Mouse (Mus musculus) neural tube, embryonic 11.5 days (tissue): ENCODE data around the gene Tmod3. TPM values are rescaled to one million over a fixed set of nuclear protein-coding genes. Genes with fewer than 3 reads are reported as not detected.

Experiments
- ATAC-seq: fragments of 200-750 bp; cut with Nextera tagmentation; 2 replicates; pipeline ENCODE4 v1.8.0; 2017; ENCODE audit warnings: moderate number of reproducible peaks, mild to moderate bottlenecking, moderate TSS enrichment, moderate library complexity; ENCODE audit not compliant: insufficient read depth, low FRiP score, low TSS enrichment
- DNase-seq: peaks from one replicate; pipeline ENCODE4 v3.0.0-alpha.2; 2015; ENCODE audit warnings: low spot score
- H3K27ac ChIP-seq: fragments of 300-500 bp; sonication (generic); 2 replicates; pipeline ENCODE4 v1.5.1; 2014; ENCODE audit warnings: low read depth, mild to moderate bottlenecking, low read length
- H3K27me3 ChIP-seq: fragments of 300-500 bp; sonication (generic); 2 replicates; pipeline ENCODE4 v1.6.1; 2014; ENCODE audit warnings: mild to moderate bottlenecking, low read length, mixed read lengths; ENCODE audit not compliant: control insufficient read depth, insufficient read depth
- H3K36me3 ChIP-seq: fragments of 300-500 bp; sonication (generic); 2 replicates; pipeline ENCODE4 v1.6.1; 2014; ENCODE audit warnings: mild to moderate bottlenecking, low read length, moderate library complexity, mixed read lengths; ENCODE audit not compliant: control insufficient read depth, insufficient read depth
- H3K4me1 ChIP-seq: fragments of 300-500 bp; sonication (generic); 2 replicates; pipeline ENCODE4 v1.6.1; 2014; ENCODE audit warnings: low read length, mixed read lengths; ENCODE audit not compliant: control insufficient read depth, insufficient read depth
- H3K4me2 ChIP-seq: fragments of 300-500 bp; sonication (generic); 2 replicates; pipeline ENCODE4 v1.6.1; 2014; ENCODE audit warnings: low read depth, mild to moderate bottlenecking, moderate library complexity
- H3K4me3 ChIP-seq: fragments of 300-500 bp; sonication (generic); 2 replicates; pipeline ENCODE4 v1.5.1; 2014; ENCODE audit warnings: low read depth, low read length
- H3K9ac ChIP-seq: fragments of 300-500 bp; sonication (generic); 2 replicates; pipeline ENCODE4 v1.6.1; 2014; ENCODE audit warnings: mild to moderate bottlenecking, low read length
- H3K9me3 ChIP-seq: fragments of 300-500 bp; sonication (generic); 2 replicates; pipeline ENCODE4 v1.6.1; 2016; ENCODE audit warnings: low read length; ENCODE audit not compliant: control insufficient read depth
- WGBS: fragments of 180-500 bp; shearing (Covaris S2); extraction: QIAGEN DNeasy Blood & Tissue Kit; methylation state at CpG from one replicate; pipeline ENCODE4 v1.1.7; 2014; 5-methylcytosine and 5-hydroxymethylcytosine counted together
- polyA plus RNA-seq: library from polyadenylated mRNA; unstranded; fragments of >200 nt; fragmentation: Nextera tagmentation; extraction: Ambion mirVana; gene quantifications from 2 replicates; pipeline ENCODE4 v1.2.1, GENCODE M21; 2014

Gene Tmod3
- polyA plus RNA-seq, 1 experiment from 2014 or later = 117 TPM

DNA sequence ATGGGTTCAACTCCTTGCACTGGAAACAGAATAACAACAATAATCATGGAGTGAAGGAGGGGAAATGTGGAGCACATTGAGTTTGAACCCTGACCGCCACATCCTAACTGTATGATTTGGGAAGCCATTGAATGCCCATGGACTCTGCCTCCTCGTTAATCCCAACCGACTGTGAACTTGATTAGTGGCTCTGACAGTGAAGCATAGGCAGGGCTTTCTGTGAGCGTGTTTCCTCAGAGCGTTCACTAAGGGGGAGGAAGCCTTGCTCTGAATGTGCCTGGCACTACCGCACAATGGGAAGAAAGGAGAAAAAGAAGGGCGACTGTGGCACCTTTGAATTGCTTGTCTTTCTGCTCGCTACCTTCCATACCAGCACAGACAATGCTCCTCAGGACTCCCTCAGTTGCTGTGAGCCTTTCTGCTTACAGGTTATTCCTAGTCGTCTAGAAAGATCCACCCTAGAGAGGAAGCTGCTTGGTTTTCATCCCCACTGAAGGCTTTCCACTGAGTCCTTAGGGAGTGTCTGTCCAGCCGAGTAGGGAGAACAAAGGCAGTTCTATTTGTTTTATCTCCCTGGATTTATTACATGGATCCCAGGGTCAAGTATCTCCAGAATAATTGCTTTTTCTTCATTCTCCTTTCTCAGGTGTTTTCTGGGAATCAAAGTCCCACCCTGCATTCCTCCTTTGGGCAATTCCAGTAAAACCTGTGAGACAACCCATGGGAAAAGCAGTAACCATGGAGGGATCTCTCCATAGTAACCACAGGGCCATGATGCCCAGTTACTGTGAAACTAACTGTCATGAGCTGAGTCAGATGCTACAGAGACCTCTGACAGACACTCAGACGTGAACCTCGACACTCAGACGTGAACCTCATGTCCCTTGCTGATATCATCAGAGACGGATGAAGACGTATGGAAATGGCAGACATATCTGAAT is 30.7 kb upstream of the Tmod3 start:
- DNase-seq (no peak), ATAC-seq (no peak)
- no peak overlapping the region for H3K4me2 ChIP-seq
- H3K36me3 ChIP-seq = peaks cover 7% of the 10 kb centered on the region
- no peak overlapping the region for H3K9ac ChIP-seq
- no peaks in the 10 kb centered on the region for H3K4me1 ChIP-seq
- H3K4me3 ChIP-seq = no peak overlapping the region
- no peak overlapping the region for H3K27ac ChIP-seq
- H3K9me3 ChIP-seq = no peaks in the 10 kb centered on the region
- H3K27me3 ChIP-seq = no peaks in the 10 kb centered on the region
- 83% methylated on average over 15 of the region's 15 CpGs for WGBS

DNA sequence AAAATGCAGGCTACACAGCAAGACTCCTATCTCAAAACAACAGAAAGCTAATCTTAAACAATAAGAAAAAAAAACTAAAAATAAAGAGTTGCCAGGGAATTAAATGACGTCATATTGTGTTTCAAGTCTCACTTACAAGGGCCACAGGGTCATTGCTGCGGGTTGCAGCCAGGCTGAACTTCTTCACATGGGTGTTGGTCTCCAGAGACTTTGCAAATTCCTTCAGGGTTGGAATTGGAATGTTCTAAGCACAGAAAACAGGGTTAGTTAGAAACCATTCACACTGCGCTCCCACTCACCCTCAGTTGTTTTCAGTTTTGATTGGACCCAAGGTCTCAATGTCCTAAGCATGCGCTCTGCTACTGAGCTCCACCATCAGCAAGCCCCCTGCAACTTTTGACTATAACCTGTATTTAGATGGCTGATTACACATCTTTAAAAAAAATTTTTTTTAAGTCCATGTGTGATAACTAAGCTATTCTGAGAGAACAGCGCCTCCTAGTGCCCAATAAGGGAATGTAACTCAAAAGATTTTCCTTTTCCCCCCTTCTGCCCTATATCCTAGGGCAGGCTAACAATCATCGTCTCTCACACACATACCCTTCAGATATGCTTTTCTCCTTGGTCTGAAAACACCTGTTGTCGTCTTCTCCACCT is 22.4 kb upstream of the Tmod3 start:
- no peak for ATAC-seq
- no peak overlapping the region for H3K4me3 ChIP-seq

DNA sequence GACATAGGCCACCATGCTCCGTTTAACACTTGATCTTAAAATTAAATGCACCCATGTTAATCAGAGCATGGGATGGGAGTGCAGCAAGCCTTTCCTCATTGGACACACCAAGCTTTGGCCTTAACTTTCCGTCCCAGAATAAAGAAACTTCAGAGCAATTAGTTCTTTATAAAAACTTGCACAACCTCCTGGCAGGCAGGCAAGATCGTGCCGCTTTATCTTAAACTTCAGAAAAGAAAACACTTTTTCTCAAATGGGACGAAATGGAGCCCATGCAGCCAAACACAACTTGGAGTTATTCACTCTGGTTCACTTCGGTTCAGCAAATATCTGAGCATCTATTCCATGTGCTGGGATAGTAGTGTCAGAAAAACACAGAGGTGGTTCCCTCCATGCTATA is 19.9 kb upstream of the Tmod3 start:
- Histone ChIP-seq H3K9ac (no peak overlapping the region), H3K27me3 (no peaks in the 10 kb centered on the region), H3K4me2 (no peak overlapping the region), H3K36me3 (peaks cover 7% of the 10 kb centered on the region), H3K4me1 (no peaks in the 10 kb centered on the region), H3K4me3 (no peak overlapping the region), H3K9me3 (no peaks in the 10 kb centered on the region), H3K27ac (no peak overlapping the region)
- no peak for DNase-seq
- WGBS = 96% methylated on average over 6 of the region's 6 CpGs
- ATAC-seq = no peak

More for the DNA sequence above, 22.4 kb upstream of the Tmod3 start:
- DNase-seq = no peak
- Histone ChIP-seq H3K36me3 (no peaks in the 10 kb centered on the region), H3K9ac (no peak overlapping the region), H3K4me2 (no peak overlapping the region), H3K27me3 (no peaks in the 10 kb centered on the region), H3K27ac (no peak overlapping the region), H3K9me3 (no peaks in the 10 kb centered on the region), H3K4me1 (no peaks in the 10 kb centered on the region)
- WGBS = 57% methylated on average over 7 of the region's 7 CpGs

DNA sequence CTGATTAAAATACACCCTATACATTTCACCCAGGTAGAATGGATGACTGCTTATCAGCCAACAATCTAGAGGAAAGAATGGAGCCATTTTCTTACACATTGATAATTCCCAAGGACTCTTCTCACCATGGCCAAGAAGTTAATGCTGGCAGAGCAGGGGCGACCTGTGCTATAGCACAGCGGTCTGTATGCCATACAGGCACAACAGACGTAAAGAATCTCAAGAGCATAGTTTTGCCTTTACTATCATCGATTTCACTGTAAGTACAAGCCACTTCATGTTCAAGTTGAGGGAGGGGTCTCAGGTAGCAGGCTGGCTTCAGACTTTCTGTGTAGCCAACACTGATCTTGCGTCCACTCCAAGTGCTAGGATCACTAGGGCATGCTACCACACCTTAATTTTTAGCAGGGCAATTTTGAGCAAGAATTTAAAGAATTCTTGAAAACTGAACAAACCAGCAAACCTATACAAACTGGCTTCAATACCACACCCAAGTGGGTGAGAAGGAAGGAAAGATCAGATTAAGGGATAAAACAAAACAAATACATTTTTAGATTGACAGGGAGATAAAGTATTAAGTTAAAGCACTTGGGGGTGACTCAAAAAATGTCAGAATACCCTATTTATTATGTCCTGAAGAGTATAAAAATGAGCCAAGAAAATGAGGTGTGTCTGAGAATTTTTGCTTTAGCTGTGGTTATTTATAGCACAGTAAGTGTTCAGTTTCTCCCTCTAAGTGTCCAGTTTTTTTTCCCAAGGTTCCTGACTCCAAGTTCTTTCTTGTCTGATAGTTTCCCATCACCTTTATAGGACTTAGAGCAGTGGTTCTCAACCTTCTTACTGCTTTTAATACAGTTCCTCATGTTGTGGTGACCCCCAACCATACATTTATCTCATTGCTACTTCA is 11.8 kb upstream of the Tmod3 start:
- ATAC-seq = no peak
- no peaks in the 10 kb centered on the region for H3K9me3 ChIP-seq
- DNase-seq = no peak
- H3K27me3 ChIP-seq = no peaks in the 10 kb centered on the region
- no peak overlapping the region for H3K9ac ChIP-seq
- H3K4me2 ChIP-seq = no peak overlapping the region
- no peak overlapping the region for H3K27ac ChIP-seq
- H3K4me1 ChIP-seq = no peaks in the 10 kb centered on the region
- 93% methylated on average over 5 of the region's 5 CpGs for WGBS
- H3K4me3 ChIP-seq = no peak overlapping the region
- H3K36me3 ChIP-seq = peaks cover 7% of the 10 kb centered on the region

DNA sequence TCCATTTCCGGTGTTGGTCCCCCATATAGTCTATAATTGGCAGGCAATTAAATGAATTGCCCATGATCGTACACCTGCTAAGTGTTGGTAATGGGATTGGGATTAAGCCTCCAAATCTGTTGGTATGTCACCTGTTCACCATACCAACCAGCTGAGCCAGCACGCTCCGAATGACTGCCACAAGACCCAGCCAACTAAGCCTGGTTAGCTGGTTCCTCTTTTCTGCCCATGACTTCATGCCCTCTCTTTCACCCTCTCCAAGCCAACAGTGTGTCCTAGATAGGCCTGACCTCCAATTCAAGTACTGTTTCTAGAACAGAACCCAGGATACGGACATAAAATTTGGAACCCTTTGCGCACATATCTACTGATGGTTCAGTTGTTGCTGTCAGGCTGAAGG is 8.9 kb upstream of the Tmod3 start:
- no peaks in the 10 kb centered on the region for H3K36me3 ChIP-seq
- H3K4me1 ChIP-seq = no peaks in the 10 kb centered on the region
- no peak overlapping the region for H3K27ac ChIP-seq
- no peak overlapping the region for H3K4me3 ChIP-seq
- WGBS = 95% methylated on average over 6 of the region's 6 CpGs
- DNase-seq (no peak), ATAC-seq (no peak)
- H3K9ac ChIP-seq = no peak overlapping the region
- no peaks in the 10 kb centered on the region for H3K27me3 ChIP-seq
- H3K4me2 ChIP-seq = no peak overlapping the region
- no peaks in the 10 kb centered on the region for H3K9me3 ChIP-seq

DNA sequence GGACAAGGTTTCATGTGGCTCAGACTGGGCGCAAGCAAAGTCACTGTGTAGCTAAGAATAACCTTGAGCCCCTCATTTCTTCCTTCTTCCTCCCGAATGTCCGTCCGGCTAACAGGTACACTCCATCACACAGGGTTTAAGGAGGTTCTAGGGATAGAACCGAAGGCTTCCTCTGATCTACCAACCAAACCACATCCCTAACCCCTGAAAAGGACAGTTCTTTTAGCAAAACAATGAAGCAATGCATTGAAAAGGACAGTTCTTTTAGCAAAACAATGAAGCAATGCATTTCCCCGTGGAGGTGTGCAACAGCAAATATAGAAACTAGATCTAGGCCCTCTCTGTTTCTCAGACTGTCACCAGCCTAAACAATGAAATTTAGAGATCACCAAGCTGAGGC is 5.4 kb upstream of the Tmod3 start:
- Histone ChIP-seq H3K27me3 (no peaks in the 10 kb centered on the region), H3K4me3 (no peak overlapping the region), H3K27ac (no peak overlapping the region), H3K9me3 (no peaks in the 10 kb centered on the region), H3K9ac (no peak overlapping the region), H3K4me1 (no peaks in the 10 kb centered on the region), H3K36me3 (no peaks in the 10 kb centered on the region), H3K4me2 (no peak overlapping the region)
- no peak for DNase-seq
- WGBS = 85% methylated on average over 6 of the region's 6 CpGs
- ATAC-seq = no peak

DNA sequence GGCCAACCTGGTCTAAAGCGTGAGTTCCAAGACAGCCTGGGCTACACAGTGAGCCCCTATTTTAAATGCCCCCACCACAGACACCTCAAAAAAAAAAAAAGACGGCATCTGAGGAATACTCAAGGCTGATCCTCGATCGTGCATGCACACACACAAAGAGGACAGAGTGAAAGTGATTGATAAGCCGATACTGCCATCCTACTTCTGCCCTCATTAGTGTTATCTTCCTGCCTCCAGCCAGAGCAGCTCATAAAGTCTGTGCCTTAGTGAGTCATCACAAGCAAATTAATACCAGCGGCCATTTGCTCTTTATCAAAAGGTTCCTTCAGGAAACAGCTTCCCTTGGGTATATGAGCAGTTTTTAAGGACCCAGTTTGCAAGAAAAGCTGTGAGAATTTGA is 4.2 kb upstream of the Tmod3 start:
- H3K9ac ChIP-seq = no peak overlapping the region
- no peak overlapping the region for H3K27ac ChIP-seq
- H3K4me1 ChIP-seq = 0 out of 2 replicates have a peak, but pooled peaks cover 2% of the 10 kb centered on the region
- no peak overlapping the region for H3K4me3 ChIP-seq
- no peaks in the 10 kb centered on the region for H3K9me3 ChIP-seq
- DNase-seq (no peak), ATAC-seq (no peak)
- H3K36me3 ChIP-seq = no peaks in the 10 kb centered on the region
- no peaks in the 10 kb centered on the region for H3K27me3 ChIP-seq
- H3K4me2 ChIP-seq = no peak overlapping the region
- WGBS = 82% methylated on average over 6 of the region's 6 CpGs

DNA sequence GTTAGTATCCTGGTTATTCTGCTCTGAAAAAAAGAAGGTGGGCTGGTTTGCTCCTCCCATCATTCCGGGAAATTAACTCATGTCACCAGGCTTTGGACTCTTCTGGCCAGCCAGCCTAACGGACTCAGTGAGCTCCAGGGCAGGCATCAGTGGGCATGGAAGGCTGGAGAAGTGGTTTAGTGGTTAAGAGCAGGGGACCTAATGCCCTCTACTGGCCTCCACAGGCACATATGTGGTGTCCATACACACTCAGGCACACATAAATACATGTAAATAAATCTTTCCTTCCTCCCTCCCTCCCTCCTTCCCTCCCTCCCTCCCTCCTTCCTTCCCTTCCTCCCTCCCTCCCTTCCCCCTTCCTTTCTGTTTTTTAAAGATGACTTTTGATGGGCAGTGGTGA is 3.7 kb upstream of the Tmod3 start:
- no peak overlapping the region for H3K9ac ChIP-seq
- H3K36me3 ChIP-seq = no peaks in the 10 kb centered on the region
- no peak overlapping the region for H3K27ac ChIP-seq
- H3K4me2 ChIP-seq = no peak overlapping the region
- H3K4me1 ChIP-seq = peaks cover 3% of the 10 kb centered on the region; the same call in 1 of the 2 replicates
- 45% methylated on average over 2 of the region's 2 CpGs for WGBS
- no peak for DNase-seq
- H3K4me3 ChIP-seq = no peak overlapping the region
- no peak for ATAC-seq
- no peaks in the 10 kb centered on the region for H3K9me3 ChIP-seq
- H3K27me3 ChIP-seq = no peaks in the 10 kb centered on the region
